In genomic region chrX:50614367-50614766, GRCm38 (mm10) we compare ENCODE assay signal across 8 mouse cellular contexts.
DNase-seq lines count a peak whose midpoint lies in the region; ATAC-seq and TF ChIP-seq lines count a peak whose summit lies in the region.
"Not testable (repeated sequence)": the region's sequence is repeated elsewhere in the genome, so short reads cannot be mapped to it uniquely, and the experiment has no call there.

No protein-coding gene starts in this region.

- TF ChIP-seq CTCF in lung, embryonic 14.5 days (IDR thresholded peaks at IDR 0.05; ENCODE audit: low read depth): peak; percentile 55

- DNase-seq in ES-E14 (ENCODE audit: low read depth, low spot score): not testable (repeated sequence)
- peak; percentile 72 for DNase-seq in embryo, embryonic 10.5 days (ENCODE audit: low spot score)
- peak; percentile 59 for DNase-seq in forelimb bud, embryonic 11.5 days (ENCODE audit: low read depth, low spot score)
- peak; percentile 55 for DNase-seq in hindbrain, embryonic 11.5 days (ENCODE audit: low spot score)
- peak; percentile 68 to 70 for DNase-seq in layer of hippocampus, postnatal 25 days (ENCODE audit: extremely low spot score in 1 of 2, low spot score in 1 of 2)
- DNase-seq in lung, embryonic 14.5 days: peak; percentile 74
- peak; percentile 20 to 85 for DNase-seq in spleen, postnatal 4 days (ENCODE audit: low spot score in 2 of 2)

- H3K27me3 ChIP-seq in hindbrain, embryonic 11.5 days (ENCODE audit: control insufficient read depth, insufficient read depth, low read length); lung, embryonic 14.5 days (ENCODE audit: insufficient read depth, low read length); midbrain, embryonic 16.5 days (ENCODE audit: control insufficient read depth, insufficient read depth, low read depth, low read length): not testable (repeated sequence)

- H3K36me3 ChIP-seq in ES-E14 (ENCODE audit: control insufficient read depth, insufficient read depth, low read length, poor library complexity, severe bottlenecking): peaks cover 13% of the 10 kb centered on the region
- H3K36me3 ChIP-seq in hindbrain, embryonic 11.5 days (ENCODE audit: control insufficient read depth, insufficient read depth, low read length); lung, embryonic 14.5 days (ENCODE audit: insufficient read depth); midbrain, embryonic 16.5 days (ENCODE audit: control insufficient read depth, insufficient read depth, low read length): not testable (repeated sequence)

- H3K9me3 ChIP-seq in ES-E14 (ENCODE audit: control insufficient read depth, insufficient read depth, low read depth, low read length); hindbrain, embryonic 11.5 days (ENCODE audit: control insufficient read depth, low read length); lung, embryonic 14.5 days (ENCODE audit: low read depth, low read length); midbrain, embryonic 16.5 days (replicated peaks; ENCODE audit: control insufficient read depth, low read length, poor library complexity, severe bottlenecking): not testable (repeated sequence)

- not testable (repeated sequence) for H3K4me1 ChIP-seq in ES-E14 (ENCODE audit: control insufficient read depth in 2 of 2, insufficient read depth in 2 of 2, low read length in 2 of 2, poor library complexity in 1 of 2); hindbrain, embryonic 11.5 days (replicated peaks; ENCODE audit: control insufficient read depth, insufficient read depth, low read length); lung, embryonic 14.5 days (ENCODE audit: insufficient read depth); midbrain, embryonic 16.5 days (ENCODE audit: control insufficient read depth, insufficient read depth, low read length)

- H3K27ac ChIP-seq in ES-E14 (ENCODE audit: insufficient read depth, low read depth, low read length, poor library complexity, severe bottlenecking): peak overlapping the region; percentile 40; the same call in 1 of the 2 replicates
- H3K27ac ChIP-seq in hindbrain, embryonic 11.5 days (ENCODE audit: low read depth, low read length); lung, embryonic 14.5 days (ENCODE audit: low read depth): not testable (repeated sequence)
- peak overlapping the region; percentile 63; the same call in 1 of the 2 replicates for H3K27ac ChIP-seq in midbrain, embryonic 16.5 days (ENCODE audit: low read length)

- 71% methylated on average over 6 of the region's 6 CpGs for WGBS in hindbrain, embryonic 11.5 days
- 68% methylated on average over 6 of the region's 6 CpGs for WGBS in lung, embryonic 14.5 days
- 68% methylated on average over 6 of the region's 6 CpGs for WGBS in midbrain, embryonic 16.5 days

- H3K9ac ChIP-seq in ES-E14 (ENCODE audit: insufficient read depth, low read depth, low read length, poor library complexity, severe bottlenecking); hindbrain, embryonic 11.5 days (ENCODE audit: low read depth, low read length); lung, embryonic 14.5 days; midbrain, embryonic 16.5 days (ENCODE audit: low read depth, low read length): not testable (repeated sequence)

- not testable (repeated sequence) for H3K4me2 ChIP-seq in hindbrain, embryonic 11.5 days (replicated peaks; ENCODE audit: low read depth, low read length); midbrain, embryonic 16.5 days (ENCODE audit: low read length)
- peak overlapping the region; percentile 31; the same call in 1 of the 2 replicates for H3K4me2 ChIP-seq in lung, embryonic 14.5 days

- in situ Hi-C loops in ES-E14 (cut with MboI; ENCODE audit: low sequenced_read_pairs in 2 of 2, unreplicated experiment in 2 of 2): not testable (repeated sequence)

- peak overlapping the region in 1 of 2 experiments; percentile 16; a peak in 1 of 4 replicates for H3K4me3 ChIP-seq in ES-E14 (ENCODE audit: insufficient read depth in 1 of 2, low read depth in 1 of 2, low read length in 2 of 2, poor library complexity in 1 of 2, severe bottlenecking in 1 of 2)
- H3K4me3 ChIP-seq in hindbrain, embryonic 11.5 days (ENCODE audit: low read depth, low read length); lung, embryonic 14.5 days (ENCODE audit: low read depth, low read length); midbrain, embryonic 16.5 days (ENCODE audit: low read depth, low read length): not testable (repeated sequence)

- ATAC-seq in hindbrain, embryonic 11.5 days (ENCODE audit: low FRiP score); lung, embryonic 14.5 days (ENCODE audit: insufficient read depth); midbrain, embryonic 16.5 days: not testable (repeated sequence)

TF ChIP-seq in ES-E14, 5 proteins besides CTCF, POLR2A, EP300 and RAD21:
- peak; percentile 98 for TF ChIP-seq ZNF384 (IDR thresholded peaks at IDR 0.05; ENCODE audit: low read depth, low read length)
